Mouse (Mus musculus): ENCODE data around the gene Pip5k1b.

DNA sequence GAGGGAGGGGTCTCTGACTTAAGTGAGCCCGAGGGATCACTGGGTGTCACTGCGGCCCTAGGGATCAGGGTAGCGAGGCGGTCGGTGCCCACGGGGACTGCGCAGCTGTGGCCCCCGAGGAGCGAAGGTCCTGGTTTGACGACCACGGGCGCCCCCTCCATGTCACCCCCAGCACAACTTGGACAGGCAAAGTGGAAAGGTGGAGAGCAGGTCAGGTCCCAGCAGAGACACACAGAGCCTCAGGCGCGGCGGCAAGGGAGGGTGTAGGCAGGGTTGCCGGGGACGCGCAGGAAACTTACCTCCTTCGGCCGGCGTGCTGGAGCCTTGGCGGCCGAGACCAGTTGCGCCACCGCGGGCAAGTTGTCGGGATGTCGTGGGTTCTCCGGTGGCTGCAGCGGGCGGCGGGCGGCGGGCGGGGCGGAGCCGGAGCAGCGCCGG lies at the start of gene Pip5k1b:
- no peak for TF ChIP-seq CTCF (IDR thresholded peaks at IDR 0.05; ENCODE audit: control insufficient read depth, insufficient read depth, insufficient read length)
- no peak for TF ChIP-seq MAX (IDR thresholded peaks at IDR 0.05)
- no peak for TF ChIP-seq MYOD1 (IDR thresholded peaks at IDR 0.05; ENCODE audit: control insufficient read depth, insufficient read length, low read depth)
- TF ChIP-seq USF1 (IDR thresholded peaks at IDR 0.05; ENCODE audit: low read depth), result no peak
